31 mouse cellular contexts compared by ENCODE assay signal in genomic region chr6:138055572-138055971, GRCm38 (mm10). TPM values are rescaled to one million over a fixed set of nuclear protein-coding genes. Genes with fewer than 3 reads are reported as not detected.
A peak's percentile ranks its signal among the peaks of the same experiment; 100 is the strongest.
DNase-seq lines count a peak whose midpoint lies in the region; ATAC-seq and TF ChIP-seq lines count a peak whose summit lies in the region.
"Had no signal": no experiment of that assay in that cellular context is flagged by ENCODE, and none has a peak within 500 bp of the region (broad histone marks: within the 10 kb centered on the region; RNA-seq: fewer than 3 reads in every experiment).

No protein-coding gene starts in this region.

- H3K4me1 ChIP-seq in lung, postnatal 0 days (ENCODE audit: insufficient read depth, low read depth, low read length), result no peaks in the 10 kb centered on the region
- peaks cover 6% of the 10 kb centered on the region; the same call in 1 of the 2 replicates for H3K4me1 ChIP-seq in embryonic facial prominence, embryonic 12.5 days
- no peaks in the 10 kb centered on the region for H3K4me1 ChIP-seq in thymus, adult 2 months (replicated peaks; ENCODE audit: control insufficient read depth, insufficient read depth, low read length)
- H3K4me1 ChIP-seq: heart, embryonic 13.5 days; liver, embryonic 12.5 days; neural tube, embryonic 12.5 days had no signal

- no peaks in the 10 kb centered on the region for H3K36me3 ChIP-seq in lung, postnatal 0 days (ENCODE audit: insufficient read depth, low read length)
- H3K36me3 ChIP-seq in embryonic facial prominence, embryonic 12.5 days, result no peaks in the 10 kb centered on the region
- no peaks in the 10 kb centered on the region for H3K36me3 ChIP-seq in thymus, adult 2 months (ENCODE audit: control insufficient read depth, insufficient read depth, low read length)
- H3K36me3 ChIP-seq: G1E; heart, embryonic 13.5 days; liver, embryonic 12.5 days; midbrain, embryonic 10.5 days; neural tube, embryonic 12.5 days had no signal

- H3K4me2 ChIP-seq in lung, postnatal 0 days (replicated peaks; ENCODE audit: low read depth, low read length), result no peak overlapping the region
- H3K4me2 ChIP-seq in embryonic facial prominence, embryonic 12.5 days (replicated peaks), result 0 out of 2 replicates have a peak overlapping the region, but pooled peaks have one; percentile 19
- H3K4me2 ChIP-seq: forebrain, embryonic 13.5 days; heart, embryonic 13.5 days; hindbrain, embryonic 14.5 days; liver, embryonic 12.5 days; neural tube, embryonic 12.5 days had no signal

- no peak for ATAC-seq in lung, postnatal 0 days
- no peak for ATAC-seq in embryonic facial prominence, embryonic 12.5 days (ENCODE audit: insufficient number of reproducible peaks, insufficient read depth, low FRiP score, low TSS enrichment)
- ATAC-seq: forebrain, embryonic 13.5 days; intestine, postnatal 0 days; liver, embryonic 12.5 days; liver, postnatal 0 days had no signal

- H3K9ac ChIP-seq in lung, postnatal 0 days (replicated peaks; ENCODE audit: low read depth), result no peak overlapping the region
- H3K9ac ChIP-seq in embryonic facial prominence, embryonic 12.5 days, result no peak overlapping the region
- H3K9ac ChIP-seq: forebrain, embryonic 13.5 days; heart, embryonic 13.5 days; hindbrain, embryonic 14.5 days; liver, embryonic 12.5 days; liver, postnatal 0 days; neural tube, embryonic 12.5 days had no signal

- TF ChIP-seq CTCF in lung, postnatal 0 days (IDR thresholded peaks at IDR 0.05), result no peak
- TF ChIP-seq CTCF in thymus, adult 2 months (IDR thresholded peaks at IDR 0.05; ENCODE audit: borderline replicate concordance, control insufficient read depth, extremely low read depth, insufficient read depth, low read length, poor library complexity), result no peak

- H3K27me3 ChIP-seq in lung, postnatal 0 days (replicated peaks; ENCODE audit: insufficient read depth, low read length), result no peaks in the 10 kb centered on the region
- 0 out of 2 replicates have a peak, but pooled peaks cover 3% of the 10 kb centered on the region for H3K27me3 ChIP-seq in embryonic facial prominence, embryonic 12.5 days
- no peaks in the 10 kb centered on the region for H3K27me3 ChIP-seq in thymus, adult 2 months (ENCODE audit: control insufficient read depth, insufficient read depth, low read length)
- H3K27me3 ChIP-seq: forebrain, embryonic 13.5 days; heart, embryonic 13.5 days; liver, embryonic 12.5 days; neural tube, embryonic 12.5 days had no signal

- H3K27ac ChIP-seq in lung, postnatal 0 days (ENCODE audit: low read length), result no peak overlapping the region
- no peak overlapping the region for H3K27ac ChIP-seq in embryonic facial prominence, embryonic 12.5 days
- H3K27ac ChIP-seq in thymus, adult 2 months (ENCODE audit: control insufficient read depth, insufficient read depth, low read length), result no peak overlapping the region
- H3K27ac ChIP-seq: forebrain, embryonic 13.5 days; heart, embryonic 13.5 days; hindbrain, embryonic 14.5 days; liver, embryonic 12.5 days; midbrain, embryonic 10.5 days; neural tube, embryonic 12.5 days had no signal

- no peak overlapping the region for H3K4me3 ChIP-seq in lung, postnatal 0 days (ENCODE audit: low read depth, low read length)
- H3K4me3 ChIP-seq in embryonic facial prominence, embryonic 12.5 days, result no peak overlapping the region
- no peak overlapping the region for H3K4me3 ChIP-seq in thymus, adult 2 months (ENCODE audit: control insufficient read depth, insufficient read depth, low read length)
- H3K4me3 ChIP-seq: erythroblast, embryonic 14.5 days; forebrain, embryonic 13.5 days; heart, embryonic 13.5 days; liver, embryonic 12.5 days; midbrain, embryonic 10.5 days; myocyte; neural tube, embryonic 12.5 days had no signal

- 26% methylated on average over 15 of the region's 15 CpGs for WGBS in lung, postnatal 0 days
- 9% methylated on average over 15 of the region's 15 CpGs for WGBS in embryonic facial prominence, embryonic 12.5 days
- 62% methylated on average over 15 of the region's 15 CpGs for WGBS in thymus, adult 2 months

- no peak for TF ChIP-seq POLR2A in thymus, adult 2 months (IDR thresholded peaks at IDR 0.05; ENCODE audit: control insufficient read depth, extremely low read depth, insufficient read depth, low read length, poor library complexity)

- TF ChIP-seq EP300 in lung, postnatal 0 days (IDR thresholded peaks at IDR 0.05), result no peak

- H3K9me3 ChIP-seq in lung, postnatal 0 days (ENCODE audit: low read length), result no peaks in the 10 kb centered on the region
- no peaks in the 10 kb centered on the region for H3K9me3 ChIP-seq in embryonic facial prominence, embryonic 12.5 days
- H3K9me3 ChIP-seq: forebrain, embryonic 13.5 days; heart, embryonic 13.5 days; liver, embryonic 12.5 days; midbrain, embryonic 10.5 days; neural tube, embryonic 12.5 days had no signal

- peak; percentile 9 for DNase-seq in lung, postnatal 14 days
- no peak for DNase-seq in lung, postnatal 0 days (ENCODE audit: low spot score)
- peak; percentile 20 for DNase-seq in ZHBTc4 (ENCODE audit: low read depth, low spot score)
- DNase-seq in thymus, adult 2 months, result no peak
- DNase-seq in spleen, postnatal 36 days (ENCODE audit: low spot score in 2 of 2), result no peak
- DNase-seq: adrenal gland, postnatal 10 days; B cell, adult 2 months; cerebellum, adult 8-10 months; cerebellum, postnatal 25 days; gastrocnemius, postnatal 25 days; heart, postnatal 10 days; kidney, adult 9 months; kidney, postnatal 10 days; layer of hippocampus, adult 9-11 months; liver, postnatal 0 days; right cerebral cortex, postnatal 4 days; thymus, postnatal 4 days had no signal

RNA-seq across cellular contexts. Expression of gene Slc15a5, which starts 24.1 kb away (rescaled TPM):
- not detected in 2 replicates for polyA plus RNA-seq in lung, postnatal 0 days (2015; fragmentation: Nextera tagmentation; extraction: Ambion mirVana)
- polyA plus RNA-seq in embryonic facial prominence, embryonic 12.5 days (2016; fragmentation: Nextera tagmentation; extraction: Ambion mirVana), result 0.59 TPM in 1 of 2 replicates, not detected in the other
- 0.34 TPM in 1 of 2 replicates, not detected in the other for polyA plus RNA-seq in thymus, adult 2 months (2012; rRNA removed)
- polyA plus RNA-seq: erythroblast, embryonic 14.5 days; forebrain, embryonic 13.5 days; G1E; heart, embryonic 13.5 days; hindbrain, embryonic 14.5 days; large intestine, adult 2 months; liver, embryonic 12.5 days; liver, postnatal 0 days; lung, embryonic 16.5 days; midbrain, embryonic 10.5 days; myocyte; spleen, adult 2 months had no signal

Comparison
In these comparisons a context has a peak if more than half of its experiments do, and no peak if none do; other contexts are left out.
1. DNase-seq: peak in lung, postnatal 14 days (single experiment) and ZHBTc4 (single experiment); none in lung, postnatal 0 days (single experiment), thymus, adult 2 months (single experiment) and spleen, postnatal 36 days (0 of 2).